Mouse (Mus musculus): Measurements from ENCODE around the gene Hoxa10. TPM values are rescaled to one million over a fixed set of nuclear protein-coding genes. Genes with fewer than 3 reads are reported as not detected.
A peak's percentile ranks its signal among the peaks of the same experiment; 100 is the strongest.

Gene Hoxa10
- polyA plus RNA-seq (2011; ENCODE audit: insufficient read length, low read depth, missing spikeins) = 12.1 and 18.2 TPM in 2 replicates

DNA sequence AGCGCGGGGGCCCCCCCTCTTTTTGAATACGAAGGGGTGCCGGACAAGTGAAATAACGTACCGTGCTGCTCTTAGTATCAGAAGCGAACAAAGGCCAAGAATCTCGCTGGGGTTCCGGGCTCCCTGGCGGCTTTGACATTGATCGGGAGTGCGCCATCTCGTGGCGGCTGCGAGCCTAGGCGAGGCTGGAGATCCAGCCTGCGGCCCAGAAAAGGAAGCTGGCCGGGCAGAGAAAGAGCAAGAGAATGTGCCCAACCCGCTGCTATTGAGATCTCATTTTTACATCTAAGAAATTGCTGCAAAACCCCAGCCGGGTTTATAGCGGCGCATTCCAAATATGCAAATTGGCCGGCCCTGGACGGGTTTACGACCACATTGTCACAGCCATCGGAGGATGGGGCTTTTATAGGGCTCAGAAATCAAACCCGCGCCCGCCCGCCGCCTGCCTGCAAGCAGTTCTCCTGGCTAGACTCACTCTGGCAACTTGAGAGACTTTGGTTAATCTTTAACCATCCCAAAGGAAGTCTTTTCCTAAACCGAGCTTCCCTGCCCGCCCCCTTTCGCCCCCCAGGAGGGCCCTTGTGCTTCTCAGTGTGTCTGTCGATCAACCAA lies at the start of gene Hoxa10:
Hoxa10 (minus strand) TSS at position 466 of the 612 bp plus-strand sequence.
- no peak; the same call in 1 of the 2 replicates for TF ChIP-seq POLR2A (IDR thresholded peaks at IDR 0.05; ENCODE audit: low read depth, low read length)
- peak; percentile 66; the same call in 1 of the 2 replicates for TF ChIP-seq CTCF (IDR thresholded peaks at IDR 0.05; ENCODE audit: borderline replicate concordance, insufficient read depth, low read length)
- Histone ChIP-seq H3K27ac (ENCODE audit: insufficient read depth, low read length) (peak within 1 kb of the TSS; percentile 34), H3K4me1 (ENCODE audit: control insufficient read depth, insufficient read depth, low read length) (no peaks in the 10 kb centered on the region), H3K4me3 (ENCODE audit: insufficient read depth, low read length) (peak within 1 kb of the TSS; percentile 43)

DNA sequence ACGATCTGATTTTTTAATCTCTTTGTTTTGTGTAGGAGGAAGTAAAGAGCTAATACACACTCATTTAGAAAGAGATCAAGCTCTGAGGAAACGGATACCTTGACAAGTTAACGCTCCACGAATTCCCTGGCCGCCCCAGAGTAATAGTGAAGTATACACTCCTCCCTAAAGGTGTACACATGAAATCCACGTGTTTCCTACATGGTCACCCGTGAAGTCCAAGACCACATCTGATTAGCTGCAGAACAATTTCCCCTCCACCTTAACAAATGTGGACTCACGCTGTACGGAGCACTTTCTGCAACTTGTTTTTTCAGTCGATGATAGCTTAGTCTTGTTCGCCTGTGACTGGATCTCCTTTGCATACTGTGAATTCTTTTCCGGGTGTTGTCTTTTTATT lies 49.5 kb upstream of the Hoxa10 start:
- H3K27ac ChIP-seq (ENCODE audit: insufficient read depth, low read length) = no peak overlapping the region
- H3K4me1 ChIP-seq (ENCODE audit: control insufficient read depth, insufficient read depth, low read length) = no peaks in the 10 kb centered on the region; the same call in 1 of the 2 replicates
- TF ChIP-seq POLR2A (IDR thresholded peaks at IDR 0.05; ENCODE audit: low read depth, low read length) = no peak
- TF ChIP-seq CTCF (IDR thresholded peaks at IDR 0.05; ENCODE audit: borderline replicate concordance, insufficient read depth, low read length) = no peak
- H3K4me3 ChIP-seq (ENCODE audit: insufficient read depth, low read length) = no peak overlapping the region

DNA sequence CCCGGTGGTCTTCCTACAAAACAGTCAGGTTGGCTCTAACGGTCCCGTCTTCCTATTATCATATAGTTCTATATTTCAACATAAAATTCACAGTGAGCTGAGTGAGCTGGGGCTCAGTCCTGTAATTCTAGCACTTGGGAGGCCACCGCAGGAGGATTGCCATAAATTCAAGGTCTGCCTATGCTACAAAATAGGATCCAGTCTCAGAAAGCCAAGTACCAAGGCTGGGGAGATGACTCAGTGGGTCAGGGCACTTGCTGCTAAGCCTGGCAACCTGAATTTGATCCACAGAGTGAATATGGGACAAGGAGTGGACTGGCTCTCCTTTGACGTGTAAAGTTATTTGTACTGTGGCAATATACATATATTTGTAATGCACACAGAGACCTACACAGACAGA lies 43.2 kb upstream of the Hoxa10 start:
- no peaks in the 10 kb centered on the region for H3K4me1 ChIP-seq (ENCODE audit: control insufficient read depth, insufficient read depth, low read length)
- H3K27ac ChIP-seq (ENCODE audit: insufficient read depth, low read length) = no peak overlapping the region
- H3K4me3 ChIP-seq (ENCODE audit: insufficient read depth, low read length) = no peak overlapping the region
- TF ChIP-seq CTCF (IDR thresholded peaks at IDR 0.05; ENCODE audit: borderline replicate concordance, insufficient read depth, low read length) = no peak
- TF ChIP-seq POLR2A (IDR thresholded peaks at IDR 0.05; ENCODE audit: low read depth, low read length) = no peak

DNA sequence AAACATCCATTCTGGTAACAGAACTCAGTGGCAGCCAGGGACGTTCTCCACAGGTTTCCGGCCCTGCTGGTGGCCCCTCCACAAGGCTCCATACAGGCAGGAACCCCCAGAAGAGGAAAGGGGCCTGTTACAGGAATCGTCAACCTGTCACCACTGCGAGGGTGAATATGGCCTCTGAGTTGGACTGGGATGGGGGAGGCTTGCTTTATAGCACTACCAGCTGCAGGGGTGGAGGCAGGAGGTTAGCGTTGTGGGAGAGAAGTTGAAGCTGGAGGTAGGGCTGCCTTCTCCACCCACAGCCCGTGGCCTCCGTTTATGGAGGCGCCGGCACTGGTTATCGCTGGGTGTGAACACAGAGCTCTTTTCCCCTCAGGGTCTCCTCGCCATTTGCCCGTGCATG lies 40.4 kb upstream of the Hoxa10 start:
- Histone ChIP-seq H3K4me1 (ENCODE audit: control insufficient read depth, insufficient read depth, low read length) (no peaks in the 10 kb centered on the region), H3K4me3 (ENCODE audit: insufficient read depth, low read length) (no peak overlapping the region), H3K27ac (ENCODE audit: insufficient read depth, low read length) (no peak overlapping the region)
- TF ChIP-seq POLR2A (IDR thresholded peaks at IDR 0.05; ENCODE audit: low read depth, low read length) = no peak
- TF ChIP-seq CTCF (IDR thresholded peaks at IDR 0.05; ENCODE audit: borderline replicate concordance, insufficient read depth, low read length) = no peak

DNA sequence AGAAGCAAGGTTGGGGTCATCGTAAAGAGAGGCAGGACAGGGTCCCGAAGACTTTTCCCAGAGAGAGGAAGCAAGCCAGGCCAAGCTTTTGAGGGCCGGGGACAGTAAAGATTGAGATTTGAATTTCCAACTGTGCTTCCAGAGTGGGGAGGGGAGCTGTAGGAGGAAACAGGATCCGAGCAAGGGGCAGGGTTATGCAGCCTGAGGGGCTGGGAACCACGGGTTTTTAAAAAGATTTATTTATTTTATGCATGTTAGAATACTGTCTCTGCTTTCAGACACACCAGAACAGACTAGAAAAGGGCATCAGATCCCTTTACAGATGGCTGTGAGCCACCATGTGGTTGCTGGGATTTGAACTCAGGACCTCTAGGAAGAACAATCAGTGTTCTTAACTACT lies 36.3 kb upstream of the Hoxa10 start:
- no peaks in the 10 kb centered on the region for H3K4me1 ChIP-seq (ENCODE audit: control insufficient read depth, insufficient read depth, low read length)
- TF ChIP-seq POLR2A (IDR thresholded peaks at IDR 0.05; ENCODE audit: low read depth, low read length) = no peak
- TF ChIP-seq CTCF (IDR thresholded peaks at IDR 0.05; ENCODE audit: borderline replicate concordance, insufficient read depth, low read length) = no peak
- no peak overlapping the region for H3K4me3 ChIP-seq (ENCODE audit: insufficient read depth, low read length)
- no peak overlapping the region for H3K27ac ChIP-seq (ENCODE audit: insufficient read depth, low read length)

DNA sequence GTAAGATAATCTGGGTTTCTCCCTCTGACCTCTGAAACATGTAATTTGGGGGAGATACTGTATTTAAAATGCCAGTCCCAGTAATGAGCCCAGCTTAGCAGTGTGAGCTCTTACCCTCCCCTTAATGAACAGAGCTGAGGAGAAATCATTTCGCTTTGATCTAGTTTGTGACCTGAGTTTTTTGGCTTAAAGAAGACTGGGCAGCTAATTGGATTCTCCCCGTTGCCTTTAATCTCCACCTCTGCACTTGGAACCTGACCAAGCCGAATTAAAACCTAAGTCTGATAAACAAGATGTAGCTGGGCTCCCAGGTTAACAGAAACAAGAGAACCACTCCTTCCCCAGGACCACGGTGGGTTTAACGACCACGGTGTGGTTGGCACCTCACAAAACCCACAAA lies 35.7 kb upstream of the Hoxa10 start:
- Histone ChIP-seq H3K4me3 (ENCODE audit: insufficient read depth, low read length) (no peak overlapping the region), H3K4me1 (ENCODE audit: control insufficient read depth, insufficient read depth, low read length) (no peaks in the 10 kb centered on the region), H3K27ac (ENCODE audit: insufficient read depth, low read length) (no peak overlapping the region)
- TF ChIP-seq POLR2A (IDR thresholded peaks at IDR 0.05; ENCODE audit: low read depth, low read length) = no peak
- TF ChIP-seq CTCF (IDR thresholded peaks at IDR 0.05; ENCODE audit: borderline replicate concordance, insufficient read depth, low read length) = no peak

DNA sequence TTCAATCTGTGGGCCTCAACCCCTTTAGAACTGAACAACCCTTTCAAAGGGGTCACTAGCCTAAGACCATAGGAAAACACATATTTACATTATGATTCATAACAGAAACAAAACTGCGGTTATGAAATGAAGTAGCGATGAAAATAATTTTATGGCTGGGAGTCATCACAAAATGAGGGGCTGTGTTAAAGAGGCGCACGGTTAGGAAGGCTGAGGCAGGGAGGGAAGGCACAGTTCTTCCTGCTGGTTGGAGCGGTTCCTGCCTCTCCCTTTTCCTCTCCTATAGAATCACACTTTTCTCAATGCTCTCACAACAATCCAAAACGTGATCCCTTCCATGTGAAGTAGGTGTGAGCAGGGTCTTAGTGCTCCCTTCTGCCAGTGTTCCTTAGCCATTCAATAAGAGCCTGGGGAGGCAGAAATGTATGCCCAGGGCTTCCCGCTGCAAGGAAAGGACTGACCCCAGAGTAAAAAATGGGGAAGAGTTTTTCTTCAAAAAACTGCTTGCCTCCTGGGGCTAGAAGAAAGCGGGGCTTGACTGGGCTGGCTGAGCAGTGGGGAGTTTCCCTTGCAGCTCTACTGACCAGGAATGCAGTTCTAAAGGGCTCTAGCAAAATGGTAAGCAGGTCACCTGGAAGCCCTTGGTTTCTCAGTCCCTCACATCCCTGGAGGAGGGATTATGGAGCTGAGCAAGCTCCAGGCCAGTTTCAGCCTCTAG lies 35.1 kb upstream of the Hoxa10 start:
- Histone ChIP-seq H3K27ac (ENCODE audit: insufficient read depth, low read length) (no peak overlapping the region), H3K4me1 (ENCODE audit: control insufficient read depth, insufficient read depth, low read length) (no peaks in the 10 kb centered on the region), H3K4me3 (ENCODE audit: insufficient read depth, low read length) (no peak overlapping the region)
- TF ChIP-seq POLR2A (IDR thresholded peaks at IDR 0.05; ENCODE audit: low read depth, low read length) = no peak
- no peak for TF ChIP-seq CTCF (IDR thresholded peaks at IDR 0.05; ENCODE audit: borderline replicate concordance, insufficient read depth, low read length)

DNA sequence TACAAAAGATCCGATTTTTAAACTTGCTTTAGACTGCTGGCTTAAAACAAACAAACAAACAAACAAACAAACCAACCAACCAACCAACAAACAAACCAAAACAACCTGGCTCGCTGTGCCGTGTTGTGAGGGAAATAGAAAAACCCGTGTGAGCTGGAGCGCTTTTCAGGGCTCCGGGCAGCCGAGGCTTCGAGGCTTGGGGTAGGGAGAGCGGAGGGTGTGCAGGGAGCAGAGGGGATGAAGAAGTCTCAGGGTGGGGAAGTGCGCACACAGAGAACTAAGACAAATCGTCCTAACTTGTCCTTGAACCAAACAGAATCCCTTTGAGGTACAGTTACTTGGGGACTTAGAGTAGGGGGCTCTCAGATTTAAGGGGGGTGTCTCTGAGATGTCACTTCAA lies 33.9 kb upstream of the Hoxa10 start:
- H3K27ac ChIP-seq (ENCODE audit: insufficient read depth, low read length) = no peak overlapping the region
- no peak for TF ChIP-seq POLR2A (IDR thresholded peaks at IDR 0.05; ENCODE audit: low read depth, low read length)
- no peak for TF ChIP-seq CTCF (IDR thresholded peaks at IDR 0.05; ENCODE audit: borderline replicate concordance, insufficient read depth, low read length)
- H3K4me1 ChIP-seq (ENCODE audit: control insufficient read depth, insufficient read depth, low read length) = no peaks in the 10 kb centered on the region
- H3K4me3 ChIP-seq (ENCODE audit: insufficient read depth, low read length) = no peak overlapping the region

DNA sequence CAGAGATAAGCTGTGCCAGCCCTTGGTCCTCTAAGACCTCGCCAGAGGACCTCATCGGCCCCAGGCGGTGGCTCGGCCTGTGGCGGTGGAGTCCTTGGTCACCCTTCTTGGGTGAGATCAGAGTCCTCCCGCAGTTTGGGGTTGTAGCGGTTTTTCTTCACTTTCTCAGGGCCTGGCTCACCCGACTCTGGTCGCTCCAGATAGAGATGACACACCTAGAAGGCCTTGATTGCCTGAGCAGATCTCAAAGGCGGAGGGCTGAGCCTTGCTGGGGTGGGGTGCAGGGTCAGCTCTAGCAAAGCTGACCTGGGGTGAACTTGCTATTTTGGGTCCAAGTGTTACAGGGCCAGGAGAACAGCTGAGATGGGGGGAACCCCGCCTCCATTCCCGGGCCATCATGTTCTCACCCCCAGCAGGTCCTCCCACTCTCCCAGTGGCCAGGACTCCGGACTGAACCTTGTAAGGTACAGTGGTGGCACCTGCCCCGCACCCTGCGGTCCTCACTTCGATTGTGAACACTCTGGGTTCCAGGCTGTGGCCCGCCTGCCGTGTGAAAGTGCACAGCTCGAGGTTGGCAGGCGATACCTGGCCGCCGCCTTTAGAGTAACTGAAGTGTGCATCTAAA lies 33.1 kb upstream of the Hoxa10 start:
- Histone ChIP-seq H3K4me3 (ENCODE audit: insufficient read depth, low read length) (no peak overlapping the region), H3K4me1 (ENCODE audit: control insufficient read depth, insufficient read depth, low read length) (no peaks in the 10 kb centered on the region), H3K27ac (ENCODE audit: insufficient read depth, low read length) (no peak overlapping the region)
- no peak for TF ChIP-seq CTCF (IDR thresholded peaks at IDR 0.05; ENCODE audit: borderline replicate concordance, insufficient read depth, low read length)
- no peak for TF ChIP-seq POLR2A (IDR thresholded peaks at IDR 0.05; ENCODE audit: low read depth, low read length)

Measured in embryonic fibroblast, embryonic 13.5 days (primary cell).